Mouse (Mus musculus) liver, embryonic 15.5 days (tissue): Measurements from ENCODE around the gene Ttn. TPM values are rescaled to one million over a fixed set of nuclear protein-coding genes. Genes with fewer than 3 reads are reported as not detected.

Source experiments
- ATAC-seq: fragments of 200-750 bp; cut with Nextera tagmentation; 2 replicates; pipeline ENCODE4 v1.8.0; 2017; ENCODE audit warnings: moderate number of reproducible peaks, mild to moderate bottlenecking, moderate library complexity; ENCODE audit not compliant: insufficient read depth
- H3K27ac ChIP-seq: fragments of 300-500 bp; sonication (generic); replicated peaks from 2 replicates; pipeline ENCODE4 v1.5.1; 2015; ENCODE audit warnings: mild to moderate bottlenecking, inconsistent platforms
- H3K27me3 ChIP-seq: fragments of 300-500 bp; sonication (generic); 2 replicates; pipeline ENCODE4 v1.6.1; 2015; ENCODE audit warnings: mild to moderate bottlenecking, inconsistent platforms
- H3K36me3 ChIP-seq: fragments of 300-500 bp; sonication (generic); replicated peaks from 2 replicates; pipeline ENCODE4 v1.6.1; 2015; ENCODE audit warnings: moderate library complexity, mild to moderate bottlenecking, inconsistent platforms
- H3K4me1 ChIP-seq: fragments of 300-500 bp; sonication (generic); replicated peaks from 2 replicates; pipeline ENCODE4 v1.6.1; 2015; ENCODE audit warnings: inconsistent platforms
- H3K4me2 ChIP-seq: fragments of 300-500 bp; sonication (generic); 2 replicates; pipeline ENCODE4 v1.6.1; 2015; ENCODE audit warnings: moderate library complexity, mild to moderate bottlenecking, inconsistent platforms
- H3K4me3 ChIP-seq: fragments of 300-500 bp; sonication (generic); replicated peaks from 2 replicates; pipeline ENCODE4 v1.5.1; 2015; ENCODE audit warnings: mild to moderate bottlenecking, inconsistent platforms
- H3K9ac ChIP-seq: fragments of 300-500 bp; sonication (generic); 2 replicates; pipeline ENCODE4 v1.6.1; 2015; ENCODE audit warnings: moderate library complexity, mild to moderate bottlenecking, inconsistent platforms
- H3K9me3 ChIP-seq: fragments of 300-500 bp; sonication (generic); replicated peaks from 2 replicates; pipeline ENCODE4 v1.6.1; 2016; ENCODE audit warnings: inconsistent platforms
- WGBS: fragments of 180-500 bp; shearing (Covaris S2); methylation state at CpG from one replicate; pipeline ENCODE4 v1.1.7; 2015; ENCODE audit warnings: mixed read lengths; ENCODE audit not compliant: insufficient replicate concordance; 5-methylcytosine and 5-hydroxymethylcytosine counted together
- polyA plus RNA-seq: library from polyadenylated mRNA; unstranded; fragments of >200 nt; fragmentation: Nextera tagmentation; extraction: Ambion mirVana; gene quantifications from 2 replicates; pipeline ENCODE4 v1.2.1, GENCODE M21; 2015

Ttn gene
- polyA plus RNA-seq, 1 experiment from 2014 or later: 6.5 TPM

- peak overlapping the region; percentile 82 for H3K4me3 ChIP-seq
- peaks cover 50% of the 10 kb centered on the region for H3K4me1 ChIP-seq
- no peaks in the 10 kb centered on the region; the same call in 1 of the 2 replicates for H3K36me3 ChIP-seq
- ATAC-seq: no peak
- WGBS: 64% methylated on average over 13 of the region's 13 CpGs
- H3K27me3 ChIP-seq: no peaks in the 10 kb centered on the region
- peak overlapping the region; percentile 82 for H3K4me2 ChIP-seq
- H3K27ac ChIP-seq: no peak overlapping the region
- H3K9me3 ChIP-seq: no peaks in the 10 kb centered on the region
- no peak overlapping the region for H3K9ac ChIP-seq
These were observed 305.7 kb downstream of the Ttn start for GRCm38 (mm10) chr2:76676401-76677226.

DNA sequence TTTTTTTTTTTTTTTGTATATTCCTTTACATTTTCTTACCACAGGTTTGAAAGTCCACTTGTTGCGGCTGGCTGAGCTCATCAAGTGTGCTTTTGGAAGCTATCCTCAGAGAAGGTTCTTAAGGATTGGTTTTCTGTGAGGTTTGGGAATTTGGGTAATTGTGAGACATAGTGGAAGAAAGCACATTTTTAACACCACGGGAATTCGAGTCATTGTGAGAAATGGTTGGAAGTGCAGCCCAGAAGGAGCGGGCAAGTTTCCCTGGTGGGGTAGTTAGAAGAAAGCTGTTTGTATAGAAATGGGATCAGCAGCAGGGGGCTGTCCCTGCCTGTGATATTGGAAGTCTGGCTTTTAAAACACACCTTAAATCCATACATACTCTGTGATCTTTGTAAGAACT is 306.4 kb downstream of the Ttn start:
- Histone ChIP-seq H3K4me2 (peak overlapping the region; percentile 82), H3K27ac (no peak overlapping the region), H3K9me3 (no peaks in the 10 kb centered on the region), H3K27me3 (no peaks in the 10 kb centered on the region), H3K9ac (peak overlapping the region; percentile 74), H3K4me1 (peaks cover 51% of the 10 kb centered on the region), H3K4me3 (peak overlapping the region; percentile 82), H3K36me3 (no peaks in the 10 kb centered on the region; the same call in 1 of the 2 replicates)
- WGBS: 15% methylated on average over 4 of the region's 4 CpGs
- ATAC-seq: no peak

- peak; percentile 33 for ATAC-seq
- H3K9me3 ChIP-seq: no peaks in the 10 kb centered on the region
- no peaks in the 10 kb centered on the region for H3K27me3 ChIP-seq
- H3K4me2 ChIP-seq: peak overlapping the region; percentile 82
- WGBS: under 1% methylated on average over 44 of the region's 44 CpGs
- peak overlapping the region; percentile 51 for H3K27ac ChIP-seq
- H3K4me1 ChIP-seq: peaks cover 51% of the 10 kb centered on the region
- peak overlapping the region; percentile 74 for H3K9ac ChIP-seq
- H3K36me3 ChIP-seq: no peaks in the 10 kb centered on the region; the same call in 1 of the 2 replicates
- peak overlapping the region; percentile 82 for H3K4me3 ChIP-seq
These were observed 306.9 kb downstream of the Ttn start for GRCm38 (mm10) chr2:76675451-76675850.

DNA sequence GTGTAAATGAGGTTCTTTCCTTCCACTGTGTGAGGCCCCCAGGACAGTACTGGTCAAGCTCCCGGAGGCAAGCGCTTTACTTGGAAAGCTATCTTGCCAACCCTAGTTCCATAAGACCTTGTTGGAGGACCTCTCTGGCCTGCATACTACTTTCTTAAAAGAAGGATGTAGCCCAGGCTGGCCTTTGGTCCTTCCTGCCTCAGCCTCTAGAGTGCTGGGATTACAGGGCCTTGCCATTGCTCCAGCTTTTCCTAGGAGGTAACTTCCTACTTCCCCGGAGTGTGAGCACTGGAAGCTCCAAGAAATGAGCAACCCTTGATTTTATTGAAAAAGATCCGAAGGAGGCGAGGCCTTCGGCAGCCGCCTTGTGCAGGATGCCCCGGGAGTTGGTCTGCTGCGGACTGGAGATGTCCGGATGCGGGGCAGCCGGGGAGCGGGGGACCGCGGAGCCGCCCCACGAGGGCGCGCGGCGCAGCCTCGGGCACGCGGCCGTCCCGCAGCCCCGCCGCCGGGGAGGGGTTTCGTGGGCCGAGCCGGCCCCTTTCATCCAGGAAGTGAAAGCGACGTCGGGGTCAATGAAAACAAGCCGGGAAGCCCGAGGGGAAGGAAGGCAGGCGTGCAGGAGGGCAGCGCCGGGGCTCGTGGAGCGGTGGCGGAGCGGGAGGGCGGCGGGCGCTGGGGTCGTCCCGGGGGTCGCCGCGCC is 307.5 kb downstream of the Ttn start, which contains the start of gene Plekha3:
Gene Plekha3, plus strand, starts transcription at position 557 of the 703 bp plus-strand sequence.
- Histone ChIP-seq H3K9me3 (no peaks in the 10 kb centered on the region), H3K9ac (peak within 1 kb of the TSS; percentile 74), H3K27me3 (no peaks in the 10 kb centered on the region), H3K4me2 (peak within 1 kb of the TSS; percentile 82), H3K4me3 (peak within 1 kb of the TSS; percentile 82), H3K27ac (peak within 1 kb of the TSS; percentile 51), H3K36me3 (no peaks in the 10 kb centered on the region), H3K4me1 (peaks cover 51% of the 10 kb centered on the region)
- WGBS: 4% methylated on average over 48 of the region's 52 CpGs
- ATAC-seq: peak; percentile 68

DNA sequence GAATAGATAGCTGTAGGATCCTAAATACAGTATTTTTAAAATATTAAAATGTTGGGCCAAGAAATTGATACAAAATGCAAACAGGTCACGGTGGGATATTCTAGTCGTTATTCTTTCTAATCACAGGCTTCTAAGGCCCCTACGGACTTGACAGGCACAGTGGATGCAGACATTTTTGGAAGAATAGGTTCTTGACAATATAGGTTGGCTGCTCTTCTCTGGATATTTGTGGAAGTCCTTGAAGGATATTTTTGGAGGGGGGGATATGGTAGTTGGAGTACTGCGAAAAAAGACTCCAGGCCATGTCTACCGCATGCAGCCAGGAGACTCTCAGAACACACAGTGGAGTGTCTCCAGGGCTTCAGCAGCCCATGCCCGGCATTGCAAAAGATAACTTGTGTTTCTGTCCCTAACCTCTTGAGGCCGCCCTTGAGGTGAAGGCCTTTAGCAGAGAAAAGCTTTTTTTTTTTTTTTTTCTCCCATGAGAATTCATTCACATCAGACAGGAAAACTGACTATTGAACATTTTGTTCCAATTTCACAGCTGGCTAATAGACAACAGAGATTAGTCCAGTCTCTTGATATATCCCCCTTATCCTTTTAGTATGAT is 308.8 kb downstream of the Ttn start:
- Histone ChIP-seq H3K9ac (peak overlapping the region; percentile 32; the same call in 1 of the 2 replicates), H3K27me3 (no peaks in the 10 kb centered on the region), H3K36me3 (no peaks in the 10 kb centered on the region), H3K4me1 (peaks cover 51% of the 10 kb centered on the region), H3K4me3 (peak overlapping the region; percentile 55), H3K27ac (peak overlapping the region; percentile 64), H3K9me3 (no peaks in the 10 kb centered on the region), H3K4me2 (peak overlapping the region; percentile 67)
- 23% methylated on average over 7 of the region's 7 CpGs for WGBS
- ATAC-seq: no peak

- ATAC-seq: peak; percentile 84
- Histone ChIP-seq H3K4me2 (peak within 1 kb of the TSS; percentile 67), H3K27me3 (no peaks in the 10 kb centered on the region), H3K4me1 (peaks cover 51% of the 10 kb centered on the region), H3K27ac (peak within 1 kb of the TSS; percentile 64), H3K36me3 (no peaks in the 10 kb centered on the region), H3K4me3 (peak within 1 kb of the TSS; percentile 55), H3K9ac (peak within 1 kb of the TSS; percentile 32), H3K9me3 (no peaks in the 10 kb centered on the region)
- WGBS: under 1% methylated on average over 17 of the region's 17 CpGs
These were observed 309.4 kb downstream of the Ttn start, which contains the start of gene Fkbp7 for GRCm38 (mm10) chr2:76672966-76673392. Fkbp7 (minus strand) TSS chr2:76673116.

DNA sequence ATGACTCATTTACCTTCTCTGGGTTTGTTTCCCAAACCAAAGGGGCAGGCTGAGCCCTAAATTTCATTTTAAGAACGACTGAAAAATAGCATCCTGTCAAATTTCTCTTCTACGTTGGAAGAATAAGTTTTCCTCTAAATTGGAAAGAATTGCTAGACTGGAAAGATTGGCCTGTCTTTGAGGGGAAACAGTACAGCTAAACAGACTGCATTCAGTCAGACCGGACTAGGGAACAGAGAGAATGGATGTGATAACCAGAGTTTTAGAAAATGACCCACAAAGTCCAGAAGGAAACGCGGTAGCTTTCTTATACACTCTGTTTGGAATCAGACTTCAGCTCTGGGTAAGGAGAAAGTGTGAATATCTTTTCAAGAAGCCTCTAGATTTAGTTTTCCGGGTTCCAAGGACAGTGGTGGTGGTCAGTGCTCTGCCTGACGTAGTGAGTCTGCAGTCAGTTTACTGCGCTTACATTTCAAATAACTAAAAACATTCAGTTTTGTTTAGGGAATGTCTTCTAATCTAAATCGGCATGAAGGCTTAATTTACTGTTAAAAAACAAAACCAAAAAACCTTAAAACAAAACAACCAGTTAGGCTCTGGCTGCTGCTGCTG is 310.1 kb downstream of the Ttn start:
- Histone ChIP-seq H3K27ac (peak overlapping the region; percentile 16), H3K36me3 (no peaks in the 10 kb centered on the region), H3K4me2 (peak overlapping the region; percentile 67), H3K9ac (peak overlapping the region; percentile 32), H3K4me3 (peak overlapping the region; percentile 55), H3K27me3 (no peaks in the 10 kb centered on the region), H3K4me1 (peaks cover 49% of the 10 kb centered on the region), H3K9me3 (no peaks in the 10 kb centered on the region)
- ATAC-seq: no peak
- 12% methylated on average over 9 of the region's 9 CpGs for WGBS

- H3K27me3 ChIP-seq: no peaks in the 10 kb centered on the region
- peak overlapping the region; percentile 67 for H3K4me2 ChIP-seq
- no peaks in the 10 kb centered on the region for H3K36me3 ChIP-seq
- H3K4me3 ChIP-seq: 0 out of 2 replicates have a peak overlapping the region, but pooled peaks have one; percentile 55
- WGBS: 65% methylated on average over 6 of the region's 6 CpGs
- H3K4me1 ChIP-seq: peaks cover 46% of the 10 kb centered on the region
- H3K9ac ChIP-seq: no peak overlapping the region
- H3K27ac ChIP-seq: no peak overlapping the region
- no peaks in the 10 kb centered on the region for H3K9me3 ChIP-seq
- no peak for ATAC-seq
These were observed 310.7 kb downstream of the Ttn start for GRCm38 (mm10) chr2:76671641-76672040.

- H3K9ac ChIP-seq: no peak overlapping the region
These were observed 315.1 kb downstream of the Ttn start for GRCm38 (mm10) chr2:76667200-76667599.

DNA sequence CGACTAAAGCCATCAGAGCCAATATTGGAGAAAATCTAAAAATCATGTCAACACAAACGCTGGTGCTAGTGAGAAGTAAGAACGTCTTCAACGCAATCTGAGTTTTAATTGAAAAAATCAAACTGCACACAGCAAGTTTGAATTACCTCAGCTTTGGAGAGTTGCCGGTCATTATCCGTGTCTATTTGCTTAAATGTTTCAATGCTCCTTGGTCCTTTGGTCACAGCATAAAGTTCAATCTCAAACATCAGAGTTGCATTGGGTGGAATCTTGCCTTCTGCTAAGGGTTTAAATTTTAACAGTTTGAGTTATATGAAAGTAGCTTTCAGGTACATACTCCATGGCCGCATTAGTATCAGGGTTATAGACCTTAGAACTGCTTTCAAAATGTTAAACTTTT is 316.8 kb downstream of the Ttn start:
- Histone ChIP-seq H3K4me1 (no peaks in the 10 kb centered on the region), H3K4me2 (no peak overlapping the region), H3K4me3 (no peak overlapping the region), H3K9me3 (no peaks in the 10 kb centered on the region), H3K27me3 (no peaks in the 10 kb centered on the region), H3K36me3 (no peaks in the 10 kb centered on the region), H3K9ac (no peak overlapping the region), H3K27ac (no peak overlapping the region)
- WGBS: 85% methylated on average over 7 of the region's 7 CpGs
- ATAC-seq: no peak

More at GRCm38 (mm10) chr2:76667200-76667599, 315.1 kb downstream of the Ttn start:
- Histone ChIP-seq H3K9me3 (no peaks in the 10 kb centered on the region), H3K27ac (no peak overlapping the region), H3K4me3 (no peak overlapping the region), H3K36me3 (no peaks in the 10 kb centered on the region), H3K4me1 (peaks cover 7% of the 10 kb centered on the region; the same call in 1 of the 2 replicates), H3K27me3 (no peaks in the 10 kb centered on the region), H3K4me2 (no peak overlapping the region)
- no peak for ATAC-seq
- 71% methylated on average over 5 of the region's 5 CpGs for whole genome bisulfite sequencing
